Mouse (Mus musculus): Measurements from ENCODE around the gene Trappc10. TPM values are rescaled to one million over a fixed set of nuclear protein-coding genes. Genes with fewer than 3 reads are reported as not detected.

The Trappc10 gene
- polyA plus RNA-seq, 1 experiment from 2014 or later, result 13.1 TPM

- no peak overlapping the region for H3K27ac ChIP-seq
- WGBS, result 75% methylated on average over 3 of the region's 3 CpGs
- no peak overlapping the region for H3K4me3 ChIP-seq
- H3K4me1 ChIP-seq, result peaks cover 9% of the 10 kb centered on the region; the same call in 1 of the 2 replicates
- no peaks in the 10 kb centered on the region for H3K27me3 ChIP-seq (ENCODE audit: low read depth, poor library complexity, severe bottlenecking)
- H3K36me3 ChIP-seq, result peaks cover 58% of the 10 kb centered on the region
- DNase-seq (ENCODE audit: low spot score), result no peak
- H3K9me3 ChIP-seq (replicated peaks), result no peaks in the 10 kb centered on the region
Observed at GRCm38 (mm10) chr10:78277835-78278234, 33.4 kb upstream of the Trappc10 start.

GRCm38 (mm10) chr10:78276242-78276641, 31.8 kb upstream of the Trappc10 start:
- WGBS, result 94% methylated on average over 4 of the region's 4 CpGs
- H3K36me3 ChIP-seq, result peaks cover 48% of the 10 kb centered on the region
- no peaks in the 10 kb centered on the region for H3K9me3 ChIP-seq (replicated peaks)
- no peaks in the 10 kb centered on the region for H3K27me3 ChIP-seq (ENCODE audit: low read depth, poor library complexity, severe bottlenecking)
- H3K27ac ChIP-seq, result no peak overlapping the region
- no peak for DNase-seq (ENCODE audit: low spot score)
- no peak overlapping the region for H3K4me3 ChIP-seq
- peaks cover 13% of the 10 kb centered on the region; the same call in 1 of the 2 replicates for H3K4me1 ChIP-seq

- DNase-seq (ENCODE audit: low spot score), result no peak
- peaks cover 13% of the 10 kb centered on the region; the same call in 1 of the 2 replicates for H3K4me1 ChIP-seq
- peak overlapping the region; percentile 14; the same call in 1 of the 2 replicates for H3K27ac ChIP-seq
- peaks cover 29% of the 10 kb centered on the region for H3K36me3 ChIP-seq
- WGBS, result 24% methylated on average over 9 of the region's 9 CpGs
- H3K4me3 ChIP-seq, result no peak overlapping the region
- no peaks in the 10 kb centered on the region for H3K27me3 ChIP-seq (ENCODE audit: low read depth, poor library complexity, severe bottlenecking)
- H3K9me3 ChIP-seq (replicated peaks), result no peaks in the 10 kb centered on the region
Observed at GRCm38 (mm10) chr10:78272932-78273331, 28.5 kb upstream of the Trappc10 start.

GRCm38 (mm10) chr10:78265881-78266280, 21.4 kb upstream of the Trappc10 start:
- Histone ChIP-seq H3K27ac (no peak overlapping the region), H3K4me1 (no peaks in the 10 kb centered on the region), H3K4me3 (no peak overlapping the region), H3K9me3 (replicated peaks) (no peaks in the 10 kb centered on the region), H3K36me3 (0 out of 2 replicates have a peak, but pooled peaks cover under 1% of the 10 kb centered on the region), H3K27me3 (ENCODE audit: low read depth, poor library complexity, severe bottlenecking) (no peaks in the 10 kb centered on the region)
- WGBS, result 74% methylated on average over 3 of the region's 3 CpGs
- no peak for DNase-seq (ENCODE audit: low spot score)

GRCm38 (mm10) chr10:78264735-78265134, 20.3 kb upstream of the Trappc10 start:
- H3K27ac ChIP-seq, result no peak overlapping the region
- peaks cover 6% of the 10 kb centered on the region; the same call in 1 of the 2 replicates for H3K4me1 ChIP-seq
- DNase-seq (ENCODE audit: low spot score), result no peak
- WGBS, result 83% methylated on average over 3 of the region's 3 CpGs
- H3K36me3 ChIP-seq, result no peaks in the 10 kb centered on the region
- no peak overlapping the region for H3K4me3 ChIP-seq
- no peaks in the 10 kb centered on the region for H3K9me3 ChIP-seq (replicated peaks)
- H3K27me3 ChIP-seq (ENCODE audit: low read depth, poor library complexity, severe bottlenecking), result no peaks in the 10 kb centered on the region

- no peak overlapping the region for H3K4me3 ChIP-seq
- H3K27me3 ChIP-seq (ENCODE audit: low read depth, poor library complexity, severe bottlenecking), result peaks cover 4% of the 10 kb centered on the region; the same call in 1 of the 2 replicates
- H3K4me1 ChIP-seq, result peaks cover 6% of the 10 kb centered on the region; the same call in 1 of the 2 replicates
- no peaks in the 10 kb centered on the region for H3K9me3 ChIP-seq (replicated peaks)
- H3K27ac ChIP-seq, result no peak overlapping the region
- no peak for DNase-seq (ENCODE audit: low spot score)
- no peaks in the 10 kb centered on the region for H3K36me3 ChIP-seq
- 68% methylated on average over 7 of the region's 7 CpGs for WGBS
Observed at GRCm38 (mm10) chr10:78260916-78261650, 16.6 kb upstream of the Trappc10 start.

- H3K27me3 ChIP-seq (ENCODE audit: low read depth, poor library complexity, severe bottlenecking), result peaks cover 4% of the 10 kb centered on the region; the same call in 1 of the 2 replicates
- 33% methylated on average over 5 of the region's 5 CpGs for WGBS
- no peak overlapping the region for H3K27ac ChIP-seq
- peaks cover 6% of the 10 kb centered on the region; the same call in 1 of the 2 replicates for H3K4me1 ChIP-seq
- H3K36me3 ChIP-seq, result no peaks in the 10 kb centered on the region
- H3K4me3 ChIP-seq, result no peak overlapping the region
- H3K9me3 ChIP-seq (replicated peaks), result no peaks in the 10 kb centered on the region
- no peak for DNase-seq (ENCODE audit: low spot score)
Observed at GRCm38 (mm10) chr10:78260322-78260721, 15.9 kb upstream of the Trappc10 start.

- WGBS, result 54% methylated on average over 6 of the region's 6 CpGs
Observed at GRCm38 (mm10) chr10:78259702-78260101, 15.3 kb upstream of the Trappc10 start.

GRCm38 (mm10) chr10:78259230-78259629, 14.8 kb upstream of the Trappc10 start:
- 70% methylated on average over 5 of the region's 5 CpGs for WGBS
- no peak for DNase-seq (ENCODE audit: low spot score)
- no peaks in the 10 kb centered on the region for H3K9me3 ChIP-seq (replicated peaks)
- H3K27me3 ChIP-seq (ENCODE audit: low read depth, poor library complexity, severe bottlenecking), result peaks cover 4% of the 10 kb centered on the region; the same call in 1 of the 2 replicates
- peaks cover 6% of the 10 kb centered on the region; the same call in 1 of the 2 replicates for H3K4me1 ChIP-seq
- H3K4me3 ChIP-seq, result no peak overlapping the region
- H3K36me3 ChIP-seq, result no peaks in the 10 kb centered on the region
- no peak overlapping the region for H3K27ac ChIP-seq

More at GRCm38 (mm10) chr10:78259702-78260101, 15.3 kb upstream of the Trappc10 start:
- Histone ChIP-seq H3K27me3 (ENCODE audit: low read depth, poor library complexity, severe bottlenecking) (peaks cover 4% of the 10 kb centered on the region; the same call in 1 of the 2 replicates), H3K4me1 (peaks cover 6% of the 10 kb centered on the region; the same call in 1 of the 2 replicates), H3K36me3 (no peaks in the 10 kb centered on the region), H3K9me3 (replicated peaks) (no peaks in the 10 kb centered on the region), H3K4me3 (no peak overlapping the region), H3K27ac (no peak overlapping the region)
- no peak for DNase-seq (ENCODE audit: low spot score)

- WGBS, result 78% methylated on average over 6 of the region's 6 CpGs
- Histone ChIP-seq H3K27me3 (ENCODE audit: low read depth, poor library complexity, severe bottlenecking) (peaks cover 4% of the 10 kb centered on the region; the same call in 1 of the 2 replicates), H3K9me3 (replicated peaks) (no peaks in the 10 kb centered on the region), H3K36me3 (no peaks in the 10 kb centered on the region), H3K27ac (no peak overlapping the region), H3K4me1 (peaks cover 6% of the 10 kb centered on the region; the same call in 1 of the 2 replicates), H3K4me3 (no peak overlapping the region)
- no peak for DNase-seq (ENCODE audit: low spot score)
Observed at GRCm38 (mm10) chr10:78258142-78258675, 13.8 kb upstream of the Trappc10 start.

- Histone ChIP-seq H3K36me3 (no peaks in the 10 kb centered on the region), H3K4me1 (peaks cover 6% of the 10 kb centered on the region; the same call in 1 of the 2 replicates), H3K27ac (no peak overlapping the region), H3K27me3 (ENCODE audit: low read depth, poor library complexity, severe bottlenecking) (peaks cover 4% of the 10 kb centered on the region; the same call in 1 of the 2 replicates), H3K4me3 (no peak overlapping the region), H3K9me3 (replicated peaks) (no peaks in the 10 kb centered on the region)
- no peak for DNase-seq (ENCODE audit: low spot score)
- 85% methylated on average over 4 of the region's 4 CpGs for WGBS
Observed at GRCm38 (mm10) chr10:78255646-78256059, 11.2 kb upstream of the Trappc10 start.

GRCm38 (mm10) chr10:78247206-78247605, 2.8 kb upstream of the Trappc10 start:
- 86% methylated on average over 3 of the region's 3 CpGs for WGBS
- Histone ChIP-seq H3K4me3 (no peak overlapping the region), H3K27ac (no peak overlapping the region), H3K4me1 (peaks cover 22% of the 10 kb centered on the region), H3K9me3 (replicated peaks) (no peaks in the 10 kb centered on the region), H3K27me3 (ENCODE audit: low read depth, poor library complexity, severe bottlenecking) (no peaks in the 10 kb centered on the region), H3K36me3 (no peaks in the 10 kb centered on the region)
- no peak for DNase-seq (ENCODE audit: low spot score)

- H3K4me1 ChIP-seq, result peaks cover 22% of the 10 kb centered on the region
- 89% methylated on average over 4 of the region's 4 CpGs for WGBS
- no peak overlapping the region for H3K27ac ChIP-seq
- no peak overlapping the region for H3K4me3 ChIP-seq
- no peak for DNase-seq (ENCODE audit: low spot score)
- H3K27me3 ChIP-seq (ENCODE audit: low read depth, poor library complexity, severe bottlenecking), result no peaks in the 10 kb centered on the region
- 0 out of 2 replicates have a peak, but pooled peaks cover 1% of the 10 kb centered on the region for H3K36me3 ChIP-seq
- H3K9me3 ChIP-seq (replicated peaks), result no peaks in the 10 kb centered on the region
Observed at GRCm38 (mm10) chr10:78246725-78247124, 2.3 kb upstream of the Trappc10 start.

All from limb, embryonic 10.5 days (tissue).